Mouse (Mus musculus): Measurements from ENCODE around the gene Nsun4. TPM values are rescaled to one million over a fixed set of nuclear protein-coding genes. Genes with fewer than 3 reads are reported as not detected.

The Nsun4 gene
- polyA plus RNA-seq, 1 experiment from 2014 or later = 9.4 TPM

GRCm38 (mm10) chr4:116001206-116001605 is 52.5 kb downstream of the Nsun4 start:
- ATAC-seq (ENCODE audit: low read depth) (peak; percentile 39; the same call in 1 of the 2 replicates), DNase-seq (no peak)
- 50% methylated on average over 4 of the region's 4 CpGs for WGBS (ENCODE audit: insufficient replicate concordance)

DNA sequence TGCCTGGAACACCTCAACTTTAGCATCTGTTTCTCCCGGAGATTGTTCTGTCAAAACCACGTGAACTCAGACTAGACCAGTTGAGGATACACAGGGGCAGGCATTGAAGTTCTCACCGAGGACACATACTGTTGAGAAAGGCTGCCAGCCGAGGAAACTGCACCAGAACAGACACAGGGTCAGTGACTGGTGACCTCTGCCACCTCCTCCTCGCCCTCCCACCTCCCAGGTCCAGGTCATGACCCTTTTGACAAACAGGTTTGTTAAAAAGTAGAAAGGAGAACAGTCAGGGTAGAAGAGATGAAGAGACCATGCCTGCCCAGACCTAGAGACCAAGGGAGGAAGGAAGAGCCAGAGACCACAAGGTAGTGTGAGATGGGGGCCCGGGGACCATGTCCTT is 53.0 kb downstream of the Nsun4 start:
- Histone ChIP-seq H3K27me3 (no peaks in the 10 kb centered on the region), H3K27ac (peak overlapping the region; percentile 23; the same call in 1 of the 2 replicates), H3K36me3 (peaks cover 4% of the 10 kb centered on the region; the same call in 1 of the 2 replicates), H3K4me3 (replicated peaks) (no peak overlapping the region), H3K4me1 (replicated peaks) (no peaks in the 10 kb centered on the region; the same call in 1 of the 2 replicates), H3K4me2 (0 out of 2 replicates have a peak overlapping the region, but pooled peaks have one; percentile 4), H3K9ac (no peak overlapping the region), H3K9me3 (replicated peaks) (no peaks in the 10 kb centered on the region)
- 23% methylated on average over 6 of the region's 6 CpGs for WGBS (ENCODE audit: insufficient replicate concordance)
- no peak for DNase-seq
- peak; percentile 41 for ATAC-seq (ENCODE audit: low read depth)

More at GRCm38 (mm10) chr4:116001206-116001605, 52.5 kb downstream of the Nsun4 start:
- no peak overlapping the region for H3K9ac ChIP-seq
- no peaks in the 10 kb centered on the region; the same call in 1 of the 2 replicates for H3K4me1 ChIP-seq (replicated peaks)
- no peak overlapping the region for H3K4me3 ChIP-seq (replicated peaks)
- 0 out of 2 replicates have a peak overlapping the region, but pooled peaks have one; percentile 4 for H3K4me2 ChIP-seq
- H3K27me3 ChIP-seq = no peaks in the 10 kb centered on the region
- peaks cover 4% of the 10 kb centered on the region; the same call in 1 of the 2 replicates for H3K36me3 ChIP-seq
- 0 out of 2 replicates have a peak overlapping the region, but pooled peaks have one; percentile 23 for H3K27ac ChIP-seq
- H3K9me3 ChIP-seq (replicated peaks) = no peaks in the 10 kb centered on the region

GRCm38 (mm10) chr4:115996729-115997128 is 56.9 kb downstream of the Nsun4 start:
- Histone ChIP-seq H3K27me3 (no peaks in the 10 kb centered on the region), H3K9me3 (replicated peaks) (no peaks in the 10 kb centered on the region), H3K4me2 (no peak overlapping the region), H3K27ac (no peak overlapping the region), H3K36me3 (peaks cover 4% of the 10 kb centered on the region; the same call in 1 of the 2 replicates), H3K4me1 (replicated peaks) (no peaks in the 10 kb centered on the region; the same call in 1 of the 2 replicates), H3K9ac (no peak overlapping the region), H3K4me3 (replicated peaks) (no peak overlapping the region)
- no peak for ATAC-seq (ENCODE audit: low read depth)
- WGBS (ENCODE audit: insufficient replicate concordance) = 52% methylated on average over 4 of the region's 4 CpGs
- DNase-seq = no peak

DNA sequence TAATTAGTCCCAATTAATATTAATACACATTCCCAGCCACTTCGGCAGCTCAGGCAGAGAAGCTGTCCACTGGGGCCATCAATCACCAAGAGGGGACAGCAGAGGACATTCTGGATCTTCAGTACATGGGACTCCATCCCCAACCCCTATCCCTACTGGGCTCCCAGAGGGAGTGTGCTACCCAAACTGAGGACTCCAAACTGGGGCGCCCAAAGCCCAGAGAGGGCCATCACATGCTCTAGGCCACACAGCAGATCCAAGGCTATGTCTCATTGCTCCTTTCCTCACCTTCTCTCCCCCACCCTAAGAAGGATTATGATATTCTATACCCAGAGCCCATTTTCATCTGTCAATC is 58.3 kb downstream of the Nsun4 start:
- DNase-seq = no peak
- H3K27me3 ChIP-seq = no peaks in the 10 kb centered on the region
- H3K4me2 ChIP-seq = no peak overlapping the region
- H3K9me3 ChIP-seq (replicated peaks) = no peaks in the 10 kb centered on the region
- ATAC-seq (ENCODE audit: low read depth) = no peak
- H3K4me3 ChIP-seq (replicated peaks) = no peak overlapping the region
- no peak overlapping the region for H3K9ac ChIP-seq
- H3K4me1 ChIP-seq (replicated peaks) = no peaks in the 10 kb centered on the region; the same call in 1 of the 2 replicates
- 65% methylated on average over 2 of the region's 2 CpGs for WGBS (ENCODE audit: insufficient replicate concordance)
- peaks cover 4% of the 10 kb centered on the region; the same call in 1 of the 2 replicates for H3K36me3 ChIP-seq
- no peak overlapping the region for H3K27ac ChIP-seq

DNA sequence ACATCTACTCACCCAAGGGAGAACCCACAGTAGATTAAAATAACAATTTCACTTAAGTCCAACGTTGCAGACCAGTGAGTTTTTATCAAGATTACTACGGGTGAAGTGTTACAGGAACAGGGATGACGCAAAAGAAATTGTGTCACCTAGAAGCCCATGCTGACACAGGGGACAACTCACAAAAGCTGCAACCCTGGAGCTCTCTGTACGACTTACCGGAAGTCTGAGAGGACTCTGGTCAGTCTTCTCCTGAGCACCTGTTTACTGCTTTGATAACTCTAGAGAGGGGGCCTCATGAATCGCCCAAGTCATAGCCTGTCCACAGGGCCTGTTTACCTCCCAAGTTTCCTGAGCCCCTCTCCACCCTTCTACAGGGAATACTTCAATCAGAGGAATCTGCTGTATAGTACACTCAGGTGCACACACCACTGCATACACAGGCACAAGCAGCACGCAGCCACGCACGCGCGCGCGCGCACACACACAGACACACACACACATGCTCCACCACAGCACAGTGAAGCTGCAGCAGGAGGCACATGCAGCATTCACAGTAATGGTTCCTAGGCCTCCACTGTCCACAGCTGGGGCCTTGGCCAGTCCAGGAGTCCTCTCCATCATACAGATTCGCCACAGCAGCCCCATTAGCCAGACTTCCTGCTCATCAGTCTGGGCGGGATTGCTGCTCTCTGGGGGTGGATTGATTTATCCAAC is 58.9 kb downstream of the Nsun4 start:
- 70% methylated on average over 16 of the region's 16 CpGs for WGBS (ENCODE audit: insufficient replicate concordance)
- no peak overlapping the region for H3K4me2 ChIP-seq
- DNase-seq (no peak), ATAC-seq (ENCODE audit: low read depth) (no peak)
- H3K4me3 ChIP-seq (replicated peaks) = no peak overlapping the region
- no peaks in the 10 kb centered on the region for H3K27me3 ChIP-seq
- no peaks in the 10 kb centered on the region for H3K9me3 ChIP-seq (replicated peaks)
- H3K36me3 ChIP-seq = peaks cover 4% of the 10 kb centered on the region; the same call in 1 of the 2 replicates
- no peaks in the 10 kb centered on the region for H3K4me1 ChIP-seq (replicated peaks)
- H3K9ac ChIP-seq = no peak overlapping the region
- no peak overlapping the region for H3K27ac ChIP-seq

GRCm38 (mm10) chr4:115989382-115989781 is 64.3 kb downstream of the Nsun4 start:
- no peak overlapping the region for H3K9ac ChIP-seq
- ATAC-seq (ENCODE audit: low read depth) = no peak
- no peak overlapping the region for H3K4me3 ChIP-seq (replicated peaks)
- H3K27me3 ChIP-seq = no peaks in the 10 kb centered on the region
- no peaks in the 10 kb centered on the region for H3K36me3 ChIP-seq
- H3K27ac ChIP-seq = no peak overlapping the region
- H3K4me1 ChIP-seq (replicated peaks) = peaks cover 4% of the 10 kb centered on the region
- WGBS (ENCODE audit: insufficient replicate concordance) = 63% methylated on average over 7 of the region's 7 CpGs
- H3K9me3 ChIP-seq (replicated peaks) = no peaks in the 10 kb centered on the region
- no peak overlapping the region for H3K4me2 ChIP-seq
- no peak for DNase-seq

- H3K9ac ChIP-seq = no peak overlapping the region
- no peak overlapping the region for H3K4me2 ChIP-seq
- H3K36me3 ChIP-seq = no peaks in the 10 kb centered on the region
- no peaks in the 10 kb centered on the region for H3K9me3 ChIP-seq (replicated peaks)
- DNase-seq (no peak), ATAC-seq (ENCODE audit: low read depth) (no peak)
- H3K4me1 ChIP-seq (replicated peaks) = peaks cover 7% of the 10 kb centered on the region
- 0 out of 2 replicates have a peak, but pooled peaks cover 7% of the 10 kb centered on the region for H3K27me3 ChIP-seq
- 61% methylated on average over 5 of the region's 5 CpGs for WGBS (ENCODE audit: insufficient replicate concordance)
- no peak overlapping the region for H3K27ac ChIP-seq
- no peak overlapping the region for H3K4me3 ChIP-seq (replicated peaks)
Measured at GRCm38 (mm10) chr4:115987858-115988530, 65.7 kb downstream of the Nsun4 start.

DNA sequence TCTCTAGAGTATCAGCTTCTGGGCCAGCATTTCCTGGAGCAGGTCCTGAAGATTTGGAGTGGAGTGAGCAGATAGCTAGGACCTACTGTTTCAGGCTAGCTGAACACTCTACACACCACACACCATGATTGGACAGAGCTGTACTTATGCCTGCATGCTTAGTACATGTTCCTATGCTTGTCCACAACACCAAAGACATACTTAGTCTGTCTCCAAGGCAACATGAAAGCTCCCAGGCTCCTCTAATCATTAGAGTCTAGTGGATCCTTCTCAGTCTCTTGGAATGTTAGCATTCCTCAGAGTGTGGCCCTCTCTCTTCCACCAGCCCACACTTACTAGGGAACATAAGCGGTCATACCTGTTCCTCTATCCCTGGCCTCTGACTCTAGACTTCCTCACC is 66.2 kb downstream of the Nsun4 start:
- Histone ChIP-seq H3K4me1 (replicated peaks) (peaks cover 7% of the 10 kb centered on the region), H3K4me2 (no peak overlapping the region), H3K27me3 (0 out of 2 replicates have a peak, but pooled peaks cover 7% of the 10 kb centered on the region), H3K27ac (no peak overlapping the region), H3K9ac (no peak overlapping the region), H3K9me3 (replicated peaks) (no peaks in the 10 kb centered on the region), H3K4me3 (replicated peaks) (no peak overlapping the region), H3K36me3 (no peaks in the 10 kb centered on the region)
- 55% methylated on average over 1 of the region's 1 CpGs for WGBS (ENCODE audit: insufficient replicate concordance)
- ATAC-seq (ENCODE audit: low read depth) (no peak), DNase-seq (no peak)

GRCm38 (mm10) chr4:115984967-115985366 is 68.7 kb downstream of the Nsun4 start:
- WGBS (ENCODE audit: insufficient replicate concordance) = 21% methylated on average over 8 of the region's 8 CpGs
- ATAC-seq (ENCODE audit: low read depth) = no peak
- peaks cover 7% of the 10 kb centered on the region for H3K4me1 ChIP-seq (replicated peaks)
- H3K9ac ChIP-seq = no peak overlapping the region
- H3K9me3 ChIP-seq (replicated peaks) = no peaks in the 10 kb centered on the region
- no peak for DNase-seq
- H3K27ac ChIP-seq = no peak overlapping the region
- no peak overlapping the region for H3K4me3 ChIP-seq (replicated peaks)
- H3K36me3 ChIP-seq = no peaks in the 10 kb centered on the region
- H3K27me3 ChIP-seq = peaks cover 27% of the 10 kb centered on the region
- peak overlapping the region; percentile 21; the same call in 1 of the 2 replicates for H3K4me2 ChIP-seq

- ATAC-seq (ENCODE audit: low read depth) (no peak), DNase-seq (peak; percentile 45)
- 5% methylated on average over 13 of the region's 13 CpGs for WGBS (ENCODE audit: insufficient replicate concordance)
- H3K27me3 ChIP-seq = peaks cover 35% of the 10 kb centered on the region
- H3K4me1 ChIP-seq (replicated peaks) = peaks cover 7% of the 10 kb centered on the region
- no peaks in the 10 kb centered on the region for H3K9me3 ChIP-seq (replicated peaks)
- no peaks in the 10 kb centered on the region for H3K36me3 ChIP-seq
- H3K9ac ChIP-seq = no peak overlapping the region
- peak overlapping the region; percentile 21; the same call in 1 of the 2 replicates for H3K4me2 ChIP-seq
- no peak overlapping the region for H3K4me3 ChIP-seq (replicated peaks)
- no peak overlapping the region for H3K27ac ChIP-seq
Measured at GRCm38 (mm10) chr4:115984111-115984510, 69.6 kb downstream of the Nsun4 start.

Data from liver, embryonic 13.5 days (tissue).